Mouse (Mus musculus): ENCODE measurements at regions not wholly inside any gene's neighbourhood (a gene's known extent, or its start where the extent isn't known, plus 50 kb on each side); places are given as distances from the start of the nearest gene placed in this dataset.

GRCm38 (mm10) chr5:133645696-133646195 is 453.8 kb upstream of the Castor2 start:
- Histone ChIP-seq H3K4me2 (replicated peaks; ENCODE audit: low read depth, low read length) (no peak overlapping the region), H3K36me3 (ENCODE audit: control insufficient read depth, insufficient read depth, low read length) (no peaks in the 10 kb centered on the region), H3K9ac (replicated peaks; ENCODE audit: low read depth, low read length) (no peak overlapping the region), H3K4me3 (ENCODE audit: low read depth, low read length) (no peak overlapping the region), H3K4me1 (ENCODE audit: control insufficient read depth, insufficient read depth, low read length) (no peaks in the 10 kb centered on the region), H3K27me3 (ENCODE audit: control insufficient read depth, insufficient read depth, low read length) (no peaks in the 10 kb centered on the region), H3K27ac (ENCODE audit: low read length) (no peak overlapping the region), H3K9me3 (ENCODE audit: control insufficient read depth, low read depth, low read length) (no peaks in the 10 kb centered on the region)
- no peak for ATAC-seq (ENCODE audit: insufficient number of reproducible peaks, insufficient read depth, low FRiP score, low read depth)
- 81% methylated on average over 3 of the region's 3 CpGs for WGBS

- ATAC-seq (ENCODE audit: insufficient number of reproducible peaks, insufficient read depth, low FRiP score, low read depth) = no peak
- Histone ChIP-seq H3K4me2 (replicated peaks; ENCODE audit: low read depth, low read length) (no peak overlapping the region), H3K4me3 (ENCODE audit: low read depth, low read length) (no peak overlapping the region), H3K9me3 (ENCODE audit: control insufficient read depth, low read depth, low read length) (no peaks in the 10 kb centered on the region), H3K27me3 (ENCODE audit: control insufficient read depth, insufficient read depth, low read length) (no peaks in the 10 kb centered on the region), H3K27ac (ENCODE audit: low read length) (no peak overlapping the region), H3K36me3 (ENCODE audit: control insufficient read depth, insufficient read depth, low read length) (no peaks in the 10 kb centered on the region), H3K9ac (replicated peaks; ENCODE audit: low read depth, low read length) (no peak overlapping the region), H3K4me1 (ENCODE audit: control insufficient read depth, insufficient read depth, low read length) (no peaks in the 10 kb centered on the region)
- WGBS = 50% methylated on average over 2 of the region's 2 CpGs
Measured at GRCm38 (mm10) chr5:133643326-133643725, 456.2 kb upstream of the Castor2 start.

- no peak overlapping the region for H3K4me2 ChIP-seq (replicated peaks; ENCODE audit: low read depth, low read length)
- H3K36me3 ChIP-seq (ENCODE audit: control insufficient read depth, insufficient read depth, low read length) = no peaks in the 10 kb centered on the region
- no peaks in the 10 kb centered on the region for H3K4me1 ChIP-seq (ENCODE audit: control insufficient read depth, insufficient read depth, low read length)
- no peaks in the 10 kb centered on the region for H3K9me3 ChIP-seq (ENCODE audit: control insufficient read depth, low read depth, low read length)
- no peak overlapping the region for H3K9ac ChIP-seq (replicated peaks; ENCODE audit: low read depth, low read length)
- H3K27ac ChIP-seq (ENCODE audit: low read length) = no peak overlapping the region
- no peaks in the 10 kb centered on the region for H3K27me3 ChIP-seq (ENCODE audit: control insufficient read depth, insufficient read depth, low read length)
- ATAC-seq (ENCODE audit: insufficient number of reproducible peaks, insufficient read depth, low FRiP score, low read depth) = no peak
- 30% methylated on average over 5 of the region's 5 CpGs for WGBS
- no peak overlapping the region for H3K4me3 ChIP-seq (ENCODE audit: low read depth, low read length)
Measured at GRCm38 (mm10) chr5:133634481-133634880, 465.0 kb upstream of the Castor2 start.

GRCm38 (mm10) chr5:133631812-133632211 is 467.7 kb upstream of the Castor2 start:
- H3K4me1 ChIP-seq (ENCODE audit: control insufficient read depth, insufficient read depth, low read length) = no peaks in the 10 kb centered on the region
- no peaks in the 10 kb centered on the region for H3K36me3 ChIP-seq (ENCODE audit: control insufficient read depth, insufficient read depth, low read length)
- no peak overlapping the region for H3K27ac ChIP-seq (ENCODE audit: low read length)
- H3K27me3 ChIP-seq (ENCODE audit: control insufficient read depth, insufficient read depth, low read length) = no peaks in the 10 kb centered on the region
- no peak for ATAC-seq (ENCODE audit: insufficient number of reproducible peaks, insufficient read depth, low FRiP score, low read depth)
- no peaks in the 10 kb centered on the region for H3K9me3 ChIP-seq (ENCODE audit: control insufficient read depth, low read depth, low read length)
- H3K4me2 ChIP-seq (replicated peaks; ENCODE audit: low read depth, low read length) = no peak overlapping the region
- no peak overlapping the region for H3K9ac ChIP-seq (replicated peaks; ENCODE audit: low read depth, low read length)
- H3K4me3 ChIP-seq (ENCODE audit: low read depth, low read length) = no peak overlapping the region

GRCm38 (mm10) chr5:133619347-133619746 is 480.2 kb upstream of the Castor2 start:
- ATAC-seq (ENCODE audit: insufficient number of reproducible peaks, insufficient read depth, low FRiP score, low read depth) = no peak
- no peak overlapping the region for H3K4me3 ChIP-seq (ENCODE audit: low read depth, low read length)
- WGBS = 81% methylated on average over 8 of the region's 8 CpGs
- H3K9ac ChIP-seq (replicated peaks; ENCODE audit: low read depth, low read length) = no peak overlapping the region
- no peaks in the 10 kb centered on the region for H3K36me3 ChIP-seq (ENCODE audit: control insufficient read depth, insufficient read depth, low read length)
- no peak overlapping the region for H3K4me2 ChIP-seq (replicated peaks; ENCODE audit: low read depth, low read length)
- H3K9me3 ChIP-seq (ENCODE audit: control insufficient read depth, low read depth, low read length) = no peaks in the 10 kb centered on the region
- H3K27me3 ChIP-seq (ENCODE audit: control insufficient read depth, insufficient read depth, low read length) = no peaks in the 10 kb centered on the region
- no peak overlapping the region for H3K27ac ChIP-seq (ENCODE audit: low read length)
- H3K4me1 ChIP-seq (ENCODE audit: control insufficient read depth, insufficient read depth, low read length) = no peaks in the 10 kb centered on the region

GRCm38 (mm10) chr5:133601241-133601739 is 498.2 kb upstream of the Castor2 start:
- Histone ChIP-seq H3K4me2 (replicated peaks; ENCODE audit: low read depth, low read length) (no peak overlapping the region), H3K4me1 (ENCODE audit: control insufficient read depth, insufficient read depth, low read length) (no peaks in the 10 kb centered on the region), H3K27ac (ENCODE audit: low read length) (no peak overlapping the region), H3K27me3 (ENCODE audit: control insufficient read depth, insufficient read depth, low read length) (no peaks in the 10 kb centered on the region), H3K36me3 (ENCODE audit: control insufficient read depth, insufficient read depth, low read length) (no peaks in the 10 kb centered on the region), H3K4me3 (ENCODE audit: low read depth, low read length) (no peak overlapping the region), H3K9ac (replicated peaks; ENCODE audit: low read depth, low read length) (no peak overlapping the region), H3K9me3 (ENCODE audit: control insufficient read depth, low read depth, low read length) (no peaks in the 10 kb centered on the region)
- whole genome bisulfite sequencing = 63% methylated on average over 8 of the region's 8 CpGs
- no peak for ATAC-seq (ENCODE audit: insufficient number of reproducible peaks, insufficient read depth, low FRiP score, low read depth)

- no peak for ATAC-seq (ENCODE audit: insufficient number of reproducible peaks, insufficient read depth, low FRiP score, low read depth)
- Histone ChIP-seq H3K27me3 (ENCODE audit: control insufficient read depth, insufficient read depth, low read length) (no peaks in the 10 kb centered on the region), H3K4me3 (ENCODE audit: low read depth, low read length) (no peak overlapping the region), H3K4me1 (ENCODE audit: control insufficient read depth, insufficient read depth, low read length) (no peaks in the 10 kb centered on the region), H3K36me3 (ENCODE audit: control insufficient read depth, insufficient read depth, low read length) (no peaks in the 10 kb centered on the region), H3K9ac (replicated peaks; ENCODE audit: low read depth, low read length) (no peak overlapping the region), H3K4me2 (replicated peaks; ENCODE audit: low read depth, low read length) (no peak overlapping the region), H3K27ac (ENCODE audit: low read length) (no peak overlapping the region), H3K9me3 (ENCODE audit: control insufficient read depth, low read depth, low read length) (no peaks in the 10 kb centered on the region)
- 68% methylated on average over 5 of the region's 5 CpGs for WGBS
Measured at GRCm38 (mm10) chr5:133600630-133601029, 498.9 kb upstream of the Castor2 start.

GRCm38 (mm10) chr5:133598105-133598504 is 501.4 kb upstream of the Castor2 start:
- Histone ChIP-seq H3K4me2 (replicated peaks; ENCODE audit: low read depth, low read length) (no peak overlapping the region), H3K9ac (replicated peaks; ENCODE audit: low read depth, low read length) (no peak overlapping the region), H3K27ac (ENCODE audit: low read length) (no peak overlapping the region), H3K27me3 (ENCODE audit: control insufficient read depth, insufficient read depth, low read length) (no peaks in the 10 kb centered on the region), H3K36me3 (ENCODE audit: control insufficient read depth, insufficient read depth, low read length) (no peaks in the 10 kb centered on the region), H3K9me3 (ENCODE audit: control insufficient read depth, low read depth, low read length) (no peaks in the 10 kb centered on the region), H3K4me1 (ENCODE audit: control insufficient read depth, insufficient read depth, low read length) (no peaks in the 10 kb centered on the region), H3K4me3 (ENCODE audit: low read depth, low read length) (no peak overlapping the region)
- ATAC-seq (ENCODE audit: insufficient number of reproducible peaks, insufficient read depth, low FRiP score, low read depth) = no peak
- 82% methylated on average over 3 of the region's 3 CpGs for WGBS

GRCm38 (mm10) chr5:133586492-133586891 is 513.0 kb upstream of the Castor2 start:
- Histone ChIP-seq H3K27me3 (ENCODE audit: control insufficient read depth, insufficient read depth, low read length) (no peaks in the 10 kb centered on the region), H3K9ac (replicated peaks; ENCODE audit: low read depth, low read length) (no peak overlapping the region), H3K4me2 (replicated peaks; ENCODE audit: low read depth, low read length) (no peak overlapping the region), H3K36me3 (ENCODE audit: control insufficient read depth, insufficient read depth, low read length) (no peaks in the 10 kb centered on the region), H3K9me3 (ENCODE audit: control insufficient read depth, low read depth, low read length) (no peaks in the 10 kb centered on the region), H3K27ac (ENCODE audit: low read length) (no peak overlapping the region), H3K4me1 (ENCODE audit: control insufficient read depth, insufficient read depth, low read length) (no peaks in the 10 kb centered on the region), H3K4me3 (ENCODE audit: low read depth, low read length) (no peak overlapping the region)
- no peak for ATAC-seq (ENCODE audit: insufficient number of reproducible peaks, insufficient read depth, low FRiP score, low read depth)
